8 mouse cellular contexts compared by ENCODE assay signal in the genomic region with DNA sequence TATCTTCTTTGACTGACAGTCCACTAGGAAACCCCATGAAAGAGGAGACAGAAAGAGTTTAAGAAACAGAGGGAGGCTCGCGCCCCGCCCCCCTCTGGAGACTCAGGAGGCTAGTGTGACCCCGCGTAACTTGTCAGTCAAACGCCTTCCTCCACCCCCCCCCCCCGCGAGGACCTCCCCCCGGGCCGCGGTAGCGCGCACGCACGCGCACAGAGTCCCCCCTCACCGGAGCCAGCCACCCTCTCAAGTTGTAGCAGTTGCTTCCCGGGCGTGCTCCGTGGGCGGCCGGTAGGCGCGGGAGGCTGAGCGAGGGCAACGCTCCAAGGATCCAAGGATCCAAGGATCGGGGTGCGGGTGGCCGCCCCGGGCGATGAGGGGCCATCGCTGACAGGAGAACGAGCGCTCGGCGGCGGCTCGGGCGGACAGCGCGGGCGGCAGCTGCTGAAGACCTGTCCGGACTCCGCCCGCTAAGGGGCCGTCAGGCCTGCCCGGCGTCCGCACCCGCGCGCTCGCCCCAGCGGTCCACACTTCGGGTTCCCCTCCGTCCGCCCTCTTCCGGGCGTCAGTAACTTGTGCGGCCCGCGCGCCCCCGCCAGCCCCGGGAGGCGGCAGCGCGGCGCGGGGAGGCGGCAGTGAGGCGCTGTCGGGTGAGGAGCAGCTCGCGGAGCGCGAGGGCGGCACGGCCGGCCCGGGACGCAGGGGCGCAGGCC.
DNase-seq lines count a peak whose midpoint lies in the region; ATAC-seq and TF ChIP-seq lines count a peak whose summit lies in the region.
"Not testable (repeated sequence)": the region's sequence is repeated elsewhere in the genome, so short reads cannot be mapped to it uniquely, and the experiment has no call there.

No protein-coding gene starts in this region.

- not testable (repeated sequence) for TF ChIP-seq CTCF in kidney, postnatal 0 days (IDR thresholded peaks at IDR 0.05; ENCODE audit: low read depth); liver, postnatal 0 days (IDR thresholded peaks at IDR 0.05; ENCODE audit: low read depth); testis, adult 2 months (IDR thresholded peaks at IDR 0.05; ENCODE audit: control insufficient read depth, insufficient read depth, insufficient replicate concordance, low read depth, low read length)

- H3K36me3 ChIP-seq in forebrain, embryonic 16.5 days (ENCODE audit: control insufficient read depth, insufficient read depth); kidney, postnatal 0 days (ENCODE audit: insufficient read depth, low read length); liver, postnatal 0 days (replicated peaks; ENCODE audit: insufficient read depth, low read length); testis, adult 2 months (ENCODE audit: control insufficient read depth, insufficient read depth, low read length): not testable (repeated sequence)

- H3K9ac ChIP-seq in forebrain, embryonic 16.5 days (replicated peaks; ENCODE audit: low read depth, low read length); kidney, postnatal 0 days (ENCODE audit: low read depth, low read length); liver, postnatal 0 days (replicated peaks): not testable (repeated sequence)

- peak; percentile 7 for DNase-seq in 3134 (ENCODE audit: extremely low read depth, insufficient read length, low spot score)
- peak; percentile 0 to 1 for DNase-seq in cerebellum, postnatal 10 days
- DNase-seq in kidney, postnatal 0 days (ENCODE audit: low spot score) = peak; percentile 12
- peak; percentile 47 for DNase-seq in liver, postnatal 0 days
- DNase-seq in naive thymus-derived CD4-positive, alpha-beta T cell, adult 2 months (ENCODE audit: low read depth) = peak; percentile 2

- ATAC-seq in forebrain, embryonic 16.5 days = peak; percentile 62; the same call in 1 of the 2 replicates
- peak; percentile 69 to 71 for ATAC-seq in hematopoietic stem cell, adult 5-6 weeks (replicated peaks in 1 of 2; ENCODE audit: insufficient read depth in 1 of 2, low FRiP score in 2 of 2, low TSS enrichment in 1 of 2, low read depth in 1 of 2, poor library complexity in 2 of 2, severe bottlenecking in 2 of 2)
- peak; percentile 95 for ATAC-seq in kidney, postnatal 0 days (replicated peaks; ENCODE audit: low FRiP score, low read depth)
- ATAC-seq in liver, postnatal 0 days = peak; percentile 94

- not testable (repeated sequence) for TF ChIP-seq POLR2A in testis, adult 2 months (IDR thresholded peaks at IDR 0.05; ENCODE audit: control insufficient read depth, low read depth, low read length)

- not testable (repeated sequence) for TF ChIP-seq EP300 in liver, postnatal 0 days (IDR thresholded peaks at IDR 0.05; ENCODE audit: low read depth)

- not testable (repeated sequence) for H3K9me3 ChIP-seq in forebrain, embryonic 16.5 days (ENCODE audit: control insufficient read depth, low read length); kidney, postnatal 0 days (replicated peaks; ENCODE audit: low read length); liver, postnatal 0 days (ENCODE audit: low read length)

- not testable (repeated sequence) for H3K4me1 ChIP-seq in forebrain, embryonic 16.5 days (replicated peaks; ENCODE audit: control insufficient read depth, insufficient read depth, low read length); kidney, postnatal 0 days (replicated peaks; ENCODE audit: insufficient read depth, low read length); liver, postnatal 0 days (ENCODE audit: insufficient read depth); testis, adult 2 months (ENCODE audit: control insufficient read depth, insufficient read depth, low read length)

- 2% methylated on average over 39 of the region's 83 CpGs for WGBS in forebrain, embryonic 16.5 days
- 2% methylated on average over 40 of the region's 83 CpGs for WGBS in kidney, postnatal 0 days
- 4% methylated on average over 28 of the region's 83 CpGs for WGBS in liver, postnatal 0 days (ENCODE audit: insufficient replicate concordance)

- H3K4me2 ChIP-seq in forebrain, embryonic 16.5 days (ENCODE audit: low read length) = peak overlapping the region; percentile 28; the same call in 1 of the 2 replicates
- H3K4me2 ChIP-seq in kidney, postnatal 0 days (ENCODE audit: low read length) = peak overlapping the region; percentile 46
- peak overlapping the region; percentile 45; the same call in 1 of the 2 replicates for H3K4me2 ChIP-seq in liver, postnatal 0 days (ENCODE audit: low read depth, low read length)

- not testable (repeated sequence) for H3K27me3 ChIP-seq in forebrain, embryonic 16.5 days (replicated peaks; ENCODE audit: control insufficient read depth, insufficient read depth, low read length); kidney, postnatal 0 days (ENCODE audit: insufficient read depth, low read length); liver, postnatal 0 days (ENCODE audit: insufficient read depth, low read length); testis, adult 2 months (ENCODE audit: control insufficient read depth, insufficient read depth, low read length)

- H3K4me3 ChIP-seq in forebrain, embryonic 16.5 days (replicated peaks; ENCODE audit: low read length) = peak overlapping the region; percentile 20; the same call in 1 of the 2 replicates
- H3K4me3 ChIP-seq in kidney, postnatal 0 days (replicated peaks; ENCODE audit: low read depth, low read length) = peak overlapping the region; percentile 23
- H3K4me3 ChIP-seq in liver, postnatal 0 days (ENCODE audit: low read depth, low read length) = peak overlapping the region; percentile 30
- H3K4me3 ChIP-seq in testis, adult 2 months (ENCODE audit: control insufficient read depth, low read depth, low read length) = peak overlapping the region; percentile 3

- not testable (repeated sequence) for H3K27ac ChIP-seq in forebrain, embryonic 16.5 days (ENCODE audit: low read length); kidney, postnatal 0 days; liver, postnatal 0 days (ENCODE audit: low read depth); testis, adult 2 months (ENCODE audit: control insufficient read depth, insufficient read depth, low read depth, low read length)
